Mouse (Mus musculus) heart, postnatal 0 days (tissue): ENCODE measurements around the gene Clpp. TPM values are rescaled to one million over a fixed set of nuclear protein-coding genes. Genes with fewer than 3 reads are reported as not detected.

Experiments used
- ATAC-seq: fragments of 200-750 bp; cut with Nextera tagmentation; 2 replicates; pipeline ENCODE4 v1.8.0; 2017; ENCODE audit warnings: low read depth, moderate number of reproducible peaks, moderate library complexity; ENCODE audit not compliant: insufficient read depth
- DNase-seq: peaks from one replicate; pipeline ENCODE4 v3.0.0-alpha.2; 2016; ENCODE audit warnings: low spot score
- H3K27ac ChIP-seq: fragments of 300-500 bp; sonication (generic); 2 replicates; pipeline ENCODE4 v1.5.1; 2014; ENCODE audit warnings: low read depth, mild to moderate bottlenecking
- H3K27me3 ChIP-seq: fragments of 300-500 bp; sonication (generic); 2 replicates; pipeline ENCODE4 v1.6.1; 2014; ENCODE audit warnings: low read length, mixed read lengths; ENCODE audit not compliant: control insufficient read depth, insufficient read depth
- H3K36me3 ChIP-seq: fragments of 300-500 bp; sonication (generic); replicated peaks from 2 replicates; pipeline ENCODE4 v1.6.1; 2014; ENCODE audit warnings: low read length, mixed read lengths; ENCODE audit not compliant: control insufficient read depth, insufficient read depth
- H3K4me1 ChIP-seq: fragments of 300-500 bp; sonication (generic); 2 replicates; pipeline ENCODE4 v1.6.1; 2014; ENCODE audit warnings: antibody characterized with exemption; ENCODE audit not compliant: control insufficient read depth, insufficient read depth
- H3K4me2 ChIP-seq: fragments of 300-500 bp; sonication (generic); 2 replicates; pipeline ENCODE4 v1.6.1; 2014; ENCODE audit warnings: low read depth, mild to moderate bottlenecking, low read length, moderate library complexity
- H3K4me3 ChIP-seq: fragments of 300-500 bp; sonication (generic); 2 replicates; pipeline ENCODE4 v1.5.1; 2014; ENCODE audit warnings: low read depth, low read length
- H3K9ac ChIP-seq: fragments of 300-500 bp; sonication (generic); replicated peaks from 2 replicates; pipeline ENCODE4 v1.6.1; 2014; ENCODE audit warnings: low read depth, low read length, mixed read lengths
- H3K9me3 ChIP-seq: fragments of 300-500 bp; sonication (generic); replicated peaks from 2 replicates; pipeline ENCODE4 v1.6.1; 2016; ENCODE audit warnings: low read length; ENCODE audit not compliant: control insufficient read depth
- CTCF ChIP-seq: IDR thresholded peaks from 2 replicates; pipeline ENCODE4 v1.5.1; 2016; ENCODE audit warnings: antibody characterized with exemption, control low read depth, low read depth
- EP300 ChIP-seq: IDR thresholded peaks from 2 replicates; pipeline ENCODE4 v1.6.1; 2016; ENCODE audit warnings: antibody characterized with exemption, low read depth
- WGBS: fragments of 180-500 bp; shearing (Covaris S2); extraction: QIAGEN DNeasy Blood & Tissue Kit; methylation state at CpG from one replicate; pipeline ENCODE4 v1.1.7; 2014; 5-methylcytosine and 5-hydroxymethylcytosine counted together
- polyA plus RNA-seq: library from polyadenylated mRNA; unstranded; fragments of >200 nt; fragmentation: Nextera tagmentation; extraction: Ambion mirVana; gene quantifications from 2 replicates; pipeline ENCODE4 v1.2.1, GENCODE M21; 2015
- total RNA-seq: library from RNA; depleted of rRNA; stranded (reverse); fragments of >200 nt; gene quantifications from 2 replicates; pipeline ENCODE4 v1.2.3, GENCODE M21; 2014; ENCODE audit warnings: low replicate concordance

The Clpp gene
- total and polyA plus RNA-seq, 2 experiments from 2014 or later = 124 to 186 TPM

GRCm38 (mm10) chr17:56958667-56959066 lies 31.4 kb upstream of the Clpp start:
- Histone ChIP-seq H3K4me2 (no peak overlapping the region), H3K4me1 (no peaks in the 10 kb centered on the region), H3K9ac (no peak overlapping the region), H3K9me3 (no peaks in the 10 kb centered on the region), H3K27me3 (no peaks in the 10 kb centered on the region), H3K27ac (no peak overlapping the region), H3K4me3 (no peak overlapping the region), H3K36me3 (no peaks in the 10 kb centered on the region)
- ATAC-seq (no peak), DNase-seq (no peak)
- 60% methylated on average over 4 of the region's 4 CpGs for WGBS
- no peak for TF ChIP-seq EP300
- no peak for TF ChIP-seq CTCF

GRCm38 (mm10) chr17:56961880-56962279 lies 28.2 kb upstream of the Clpp start:
- 84% methylated on average over 4 of the region's 4 CpGs for WGBS
- no peaks in the 10 kb centered on the region for H3K9me3 ChIP-seq
- ATAC-seq = no peak

DNA sequence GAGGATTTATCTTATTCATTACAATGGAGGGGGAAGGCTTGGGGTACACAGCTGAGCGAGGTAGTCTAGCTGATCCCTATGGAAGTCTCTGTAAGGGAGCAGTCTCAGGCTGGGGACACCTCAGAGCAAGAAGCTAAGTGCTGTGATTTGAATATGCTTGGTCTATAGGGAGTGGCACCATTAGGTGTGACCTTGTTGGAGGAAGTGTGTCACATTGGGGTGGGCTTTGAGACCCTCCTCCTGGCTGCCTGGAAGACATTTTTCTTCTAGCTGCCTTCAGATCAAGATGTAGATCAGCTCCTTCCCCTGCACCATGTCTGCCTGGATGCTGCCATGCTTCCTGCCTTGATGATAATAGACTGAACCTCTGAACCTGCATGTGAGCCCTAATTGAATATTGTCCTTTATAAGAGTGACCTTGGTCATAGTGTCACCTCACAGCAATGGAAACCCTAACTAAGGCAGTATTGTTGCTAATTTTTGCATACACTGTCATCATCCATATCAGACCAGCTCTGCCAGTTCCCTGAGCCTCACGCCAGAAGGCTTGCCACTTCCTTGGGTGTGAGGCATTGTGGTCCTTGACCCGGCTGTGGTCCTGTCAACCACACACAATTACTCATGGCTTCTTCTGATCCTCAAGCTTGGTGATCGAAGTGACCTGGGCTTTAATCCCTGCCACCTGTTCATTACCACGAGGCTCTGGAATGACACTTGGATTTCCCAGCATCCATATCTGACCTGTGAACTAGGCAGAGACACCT lies 27.3 kb upstream of the Clpp start:
- Histone ChIP-seq H3K4me1 (no peaks in the 10 kb centered on the region), H3K9me3 (no peaks in the 10 kb centered on the region), H3K36me3 (no peaks in the 10 kb centered on the region), H3K27me3 (no peaks in the 10 kb centered on the region), H3K27ac (no peak overlapping the region), H3K9ac (no peak overlapping the region), H3K4me3 (no peak overlapping the region), H3K4me2 (no peak overlapping the region)
- WGBS = 63% methylated on average over 5 of the region's 5 CpGs
- ATAC-seq (no peak), DNase-seq (no peak)
- TF ChIP-seq EP300 (no peak), CTCF (no peak)

More at GRCm38 (mm10) chr17:56961880-56962279, 28.2 kb upstream of the Clpp start:
- Histone ChIP-seq H3K4me1 (no peaks in the 10 kb centered on the region), H3K36me3 (no peaks in the 10 kb centered on the region), H3K4me3 (no peak overlapping the region), H3K27ac (no peak overlapping the region), H3K9ac (no peak overlapping the region), H3K27me3 (no peaks in the 10 kb centered on the region), H3K4me2 (no peak overlapping the region)
- DNase-seq = no peak
- TF ChIP-seq EP300 = no peak
- TF ChIP-seq CTCF = no peak

- H3K36me3 ChIP-seq = no peaks in the 10 kb centered on the region
- no peak overlapping the region for H3K27ac ChIP-seq
- 63% methylated on average over 6 of the region's 6 CpGs for WGBS
- DNase-seq (no peak), ATAC-seq (no peak)
- no peak overlapping the region for H3K4me2 ChIP-seq
- no peaks in the 10 kb centered on the region for H3K27me3 ChIP-seq
- no peak overlapping the region for H3K9ac ChIP-seq
- no peak overlapping the region for H3K4me3 ChIP-seq
- H3K9me3 ChIP-seq = no peaks in the 10 kb centered on the region
- TF ChIP-seq CTCF (no peak), EP300 (no peak)
- no peaks in the 10 kb centered on the region for H3K4me1 ChIP-seq
Measured at GRCm38 (mm10) chr17:56963646-56964045, 26.5 kb upstream of the Clpp start.

GRCm38 (mm10) chr17:56969321-56969720 lies 20.8 kb upstream of the Clpp start:
- Histone ChIP-seq H3K4me1 (no peaks in the 10 kb centered on the region), H3K4me3 (no peak overlapping the region), H3K9me3 (no peaks in the 10 kb centered on the region), H3K27me3 (no peaks in the 10 kb centered on the region), H3K27ac (no peak overlapping the region), H3K4me2 (no peak overlapping the region), H3K36me3 (no peaks in the 10 kb centered on the region), H3K9ac (no peak overlapping the region)
- TF ChIP-seq EP300 (no peak), CTCF (no peak)
- ATAC-seq (no peak), DNase-seq (no peak)
- WGBS = 48% methylated on average over 3 of the region's 3 CpGs

DNA sequence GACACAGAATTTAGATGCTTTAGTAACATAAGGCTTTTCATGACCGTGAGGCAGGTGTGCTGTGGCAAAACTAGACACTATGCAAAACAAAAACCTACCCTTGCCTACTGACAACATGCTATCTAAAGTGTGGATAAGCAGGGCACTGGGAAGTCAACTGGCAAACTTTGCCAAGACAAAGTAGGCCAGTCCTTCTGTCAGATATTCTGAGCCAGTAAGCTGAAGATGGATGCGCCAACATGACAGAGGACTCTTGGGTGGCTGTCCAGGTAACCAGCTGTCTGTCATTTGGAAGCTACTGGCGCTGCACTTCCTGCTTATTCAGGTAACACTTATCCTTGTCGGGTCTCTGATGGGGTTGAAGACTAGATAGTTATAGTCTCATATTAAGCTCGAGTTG lies 20.0 kb upstream of the Clpp start:
- Histone ChIP-seq H3K4me1 (no peaks in the 10 kb centered on the region), H3K27me3 (no peaks in the 10 kb centered on the region), H3K4me3 (no peak overlapping the region), H3K4me2 (no peak overlapping the region), H3K9me3 (no peaks in the 10 kb centered on the region), H3K36me3 (no peaks in the 10 kb centered on the region), H3K9ac (no peak overlapping the region), H3K27ac (no peak overlapping the region)
- ATAC-seq = no peak
- WGBS = 53% methylated on average over 5 of the region's 5 CpGs
- DNase-seq = no peak
- TF ChIP-seq EP300 = no peak
- no peak for TF ChIP-seq CTCF
